Mouse (Mus musculus) stomach, postnatal 0 days (tissue): ENCODE results near the gene 1110051M20Rik. TPM values are rescaled to one million over a fixed set of nuclear protein-coding genes. Genes with fewer than 3 reads are reported as not detected.

Experiments
- ATAC-seq: fragments of 200-750 bp; cut with Nextera tagmentation; 2 replicates; pipeline ENCODE4 v1.8.0; 2017; ENCODE audit not compliant: low FRiP score, low TSS enrichment
- DNase-seq: peaks from one replicate; pipeline ENCODE4 v3.0.0-alpha.2; 2016; ENCODE audit warnings: low spot score
- H3K27ac ChIP-seq: fragments of 300-500 bp; sonication (generic); replicated peaks from 2 replicates; pipeline ENCODE4 v1.5.1; 2014; ENCODE audit warnings: mild to moderate bottlenecking, control low read depth
- H3K27me3 ChIP-seq: fragments of 300-500 bp; sonication (generic); 2 replicates; pipeline ENCODE4 v1.6.1; 2014; ENCODE audit warnings: low read length; ENCODE audit not compliant: control insufficient read depth, insufficient read depth
- H3K36me3 ChIP-seq: fragments of 300-500 bp; sonication (generic); 2 replicates; pipeline ENCODE4 v1.6.1; 2014; ENCODE audit warnings: low read length, mixed read lengths; ENCODE audit not compliant: control insufficient read depth, insufficient read depth
- H3K4me1 ChIP-seq: fragments of 300-500 bp; sonication (generic); replicated peaks from 2 replicates; pipeline ENCODE4 v1.6.1; 2014; ENCODE audit warnings: antibody characterized with exemption; ENCODE audit not compliant: control insufficient read depth, insufficient read depth
- H3K4me2 ChIP-seq: fragments of 300-500 bp; sonication (generic); replicated peaks from 2 replicates; pipeline ENCODE4 v1.6.1; 2014; ENCODE audit warnings: low read depth, mild to moderate bottlenecking, control low read depth, moderate library complexity
- H3K4me3 ChIP-seq: fragments of 300-500 bp; sonication (generic); 2 replicates; pipeline ENCODE4 v1.5.1; 2014; ENCODE audit warnings: low read depth, low read length, control low read depth
- H3K9ac ChIP-seq: fragments of 300-500 bp; sonication (generic); 2 replicates; pipeline ENCODE4 v1.6.1; 2014; ENCODE audit warnings: mild to moderate bottlenecking, low read length, control low read depth, mixed read lengths
- H3K9me3 ChIP-seq: fragments of 300-500 bp; sonication (generic); 2 replicates; pipeline ENCODE4 v1.6.1; 2016; ENCODE audit warnings: low read length; ENCODE audit not compliant: control insufficient read depth
- CTCF ChIP-seq: IDR thresholded peaks from 2 replicates; pipeline ENCODE4 v1.5.1; 2016; ENCODE audit warnings: antibody characterized with exemption, low read depth, mild to moderate bottlenecking, moderate library complexity
- EP300 ChIP-seq: optimal IDR thresholded peaks from 2 replicates; pipeline ENCODE3; 2016; ENCODE audit warnings: antibody characterized with exemption
- WGBS: fragments of 180-500 bp; shearing (Covaris S2); extraction: QIAGEN DNeasy Blood & Tissue Kit; methylation state at CpG from one replicate; pipeline ENCODE4 v1.1.7; 2014; 5-methylcytosine and 5-hydroxymethylcytosine counted together
- polyA plus RNA-seq: library from polyadenylated mRNA; unstranded; fragments of >200 nt; fragmentation: Nextera tagmentation; extraction: Ambion mirVana; gene quantifications from 2 replicates; pipeline ENCODE4 v1.2.1, GENCODE M21; 2015

Gene 1110051M20Rik
- polyA plus RNA-seq, 1 experiment from 2014 or later = 20.3 TPM

- WGBS = 84% methylated on average over 17 of the region's 17 CpGs
Measured at GRCm38 (mm10) chr2:91263692-91264660, 180.5 kb downstream of the 1110051M20Rik start.

DNA sequence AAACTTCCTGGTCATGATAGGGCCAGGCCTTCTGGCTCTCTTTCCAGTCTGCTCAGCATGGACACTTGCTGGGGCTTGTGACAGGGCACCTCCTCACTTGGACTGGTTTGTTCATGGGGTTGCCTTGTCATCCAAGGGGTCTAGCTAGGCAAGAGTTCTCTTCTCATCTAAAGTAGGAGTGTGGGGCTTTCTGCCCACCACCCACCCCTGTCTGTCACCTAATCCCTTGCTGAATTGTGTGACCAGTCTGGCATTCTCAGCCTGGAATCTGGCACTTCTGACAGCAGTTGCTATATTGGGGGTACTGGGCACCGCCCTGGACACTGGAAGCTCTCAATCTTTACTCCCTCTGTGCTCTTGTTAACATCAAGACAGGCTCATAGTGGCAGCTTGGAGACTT is 185.0 kb downstream of the 1110051M20Rik start:
- ATAC-seq (no peak), DNase-seq (no peak)
- TF ChIP-seq EP300 (no peak), CTCF (no peak)
- Histone ChIP-seq H3K9ac (no peak overlapping the region), H3K4me2 (no peak overlapping the region), H3K9me3 (no peaks in the 10 kb centered on the region), H3K36me3 (peaks cover 16% of the 10 kb centered on the region), H3K27me3 (no peaks in the 10 kb centered on the region), H3K27ac (no peak overlapping the region), H3K4me1 (peaks cover 10% of the 10 kb centered on the region; the same call in 1 of the 2 replicates), H3K4me3 (no peak overlapping the region)
- 100% methylated on average over 1 of the region's 1 CpGs for WGBS

More at GRCm38 (mm10) chr2:91263692-91264660, 180.5 kb downstream of the 1110051M20Rik start:
- H3K9me3 ChIP-seq = no peaks in the 10 kb centered on the region
- peaks cover 30% of the 10 kb centered on the region for H3K36me3 ChIP-seq
- no peaks in the 10 kb centered on the region for H3K27me3 ChIP-seq
- TF ChIP-seq CTCF (no peak), EP300 (no peak)
- H3K4me2 ChIP-seq = peak overlapping the region; percentile 50
- 0 out of 2 replicates have a peak, but pooled peaks cover 2% of the 10 kb centered on the region for H3K4me1 ChIP-seq
- H3K9ac ChIP-seq = peak overlapping the region; percentile 96
- ATAC-seq (no peak), DNase-seq (no peak)
- H3K4me3 ChIP-seq = peak overlapping the region; percentile 78
- H3K27ac ChIP-seq = peak overlapping the region; percentile 85

GRCm38 (mm10) chr2:91258830-91259229 is 185.7 kb downstream of the 1110051M20Rik start:
- Histone ChIP-seq H3K9ac (no peak overlapping the region), H3K4me2 (peak overlapping the region; percentile 84), H3K36me3 (peaks cover 16% of the 10 kb centered on the region), H3K4me3 (no peak overlapping the region), H3K4me1 (peaks cover 10% of the 10 kb centered on the region; the same call in 1 of the 2 replicates), H3K9me3 (no peaks in the 10 kb centered on the region), H3K27ac (peak overlapping the region; percentile 91), H3K27me3 (no peaks in the 10 kb centered on the region)
- DNase-seq (no peak), ATAC-seq (no peak)
- 72% methylated on average over 1 of the region's 1 CpGs for WGBS
- TF ChIP-seq EP300 (no peak), CTCF (no peak)

GRCm38 (mm10) chr2:91258054-91258453 is 186.4 kb downstream of the 1110051M20Rik start:
- peak overlapping the region; percentile 91 for H3K27ac ChIP-seq
- peaks cover 10% of the 10 kb centered on the region; the same call in 1 of the 2 replicates for H3K4me1 ChIP-seq
- WGBS = 38% methylated on average over 5 of the region's 5 CpGs
- TF ChIP-seq EP300 (no peak), CTCF (0 out of 2 replicates have a peak, but pooled peaks have one; percentile 7)
- peak overlapping the region; percentile 72 for H3K9ac ChIP-seq
- ATAC-seq (peak; percentile 70), DNase-seq (peak; percentile 74)
- no peaks in the 10 kb centered on the region for H3K9me3 ChIP-seq
- H3K36me3 ChIP-seq = peaks cover 15% of the 10 kb centered on the region
- peak overlapping the region; percentile 84 for H3K4me2 ChIP-seq
- H3K27me3 ChIP-seq = no peaks in the 10 kb centered on the region
- H3K4me3 ChIP-seq = peak overlapping the region; percentile 72

DNA sequence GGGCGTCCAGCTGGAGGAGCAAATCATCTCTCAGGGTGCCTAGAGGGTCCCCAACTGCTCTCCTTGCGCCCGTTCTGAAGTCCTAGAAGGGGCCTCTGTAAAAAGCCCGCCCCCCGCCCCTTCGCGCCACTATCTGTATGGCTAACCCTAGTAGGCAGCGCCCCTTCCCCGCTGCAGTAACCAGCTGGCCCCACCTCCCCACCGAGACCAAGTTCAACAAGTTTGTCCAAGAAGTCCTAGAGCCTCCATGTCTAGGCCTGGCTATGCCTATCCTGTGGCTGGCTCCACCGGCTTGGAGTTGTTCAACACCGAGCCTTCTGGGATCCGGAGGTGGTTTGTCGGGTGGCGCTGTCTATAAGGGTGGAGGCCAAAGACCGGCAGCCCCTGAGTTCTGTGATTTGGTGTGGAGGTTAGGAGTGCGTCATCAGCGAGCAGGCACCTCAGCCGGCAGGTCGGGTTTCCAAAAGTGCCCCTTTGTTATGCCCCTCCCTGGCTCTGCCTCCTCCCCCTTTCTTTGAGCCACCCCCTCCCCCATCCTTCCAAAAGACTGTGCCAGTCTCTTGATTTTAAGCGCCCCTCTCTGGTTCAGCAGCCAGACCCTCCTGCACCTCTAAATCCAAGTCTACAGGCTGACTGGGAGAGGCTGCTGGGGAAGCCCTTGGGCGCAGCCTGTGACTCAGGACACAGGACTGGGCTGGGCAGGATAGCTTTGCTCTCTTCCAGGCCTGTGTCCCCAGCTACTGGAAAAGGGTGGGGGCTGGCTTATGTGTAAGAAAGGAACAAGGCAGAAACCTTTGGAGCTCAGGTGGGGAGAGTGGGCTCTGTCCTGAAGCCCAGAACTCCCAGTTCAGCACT is 187.2 kb downstream of the 1110051M20Rik start:
- DNase-seq = peak; percentile 71
- Histone ChIP-seq H3K4me2 (peak overlapping the region; percentile 84), H3K36me3 (peaks cover 10% of the 10 kb centered on the region), H3K27me3 (no peaks in the 10 kb centered on the region), H3K9me3 (no peaks in the 10 kb centered on the region), H3K4me3 (peak overlapping the region; percentile 72), H3K4me1 (peaks cover 10% of the 10 kb centered on the region; the same call in 1 of the 2 replicates), H3K9ac (peak overlapping the region; percentile 72), H3K27ac (peak overlapping the region; percentile 91)
- 2% methylated on average over 22 of the region's 22 CpGs for WGBS
- ATAC-seq = peak; percentile 81
- TF ChIP-seq CTCF = 0 out of 2 replicates have a peak, but pooled peaks have one; percentile 6
- TF ChIP-seq EP300 = no peak
